Mouse (Mus musculus): ENCODE data around the gene Gm2163. TPM values are rescaled to one million over a fixed set of nuclear protein-coding genes. Genes with fewer than 3 reads are reported as not detected.
"Not testable (repeated sequence)": the region's sequence is repeated elsewhere in the genome, so short reads cannot be mapped to it uniquely, and the experiment has no call there.

Gm2163 gene
- 0.06 and 0.09 TPM in 2 replicates for polyA plus RNA-seq (2015; fragmentation: Nextera tagmentation; extraction: Ambion mirVana)

GRCm38 (mm10) chr4:42466452-42466851 is at the start of gene Gm2163:
Gm2163 (plus strand) TSS chr4:42466752.
- H3K4me3 ChIP-seq (replicated peaks); ATAC-seq (replicated peaks; ENCODE audit: low FRiP score); H3K9ac ChIP-seq; H3K36me3 ChIP-seq; H3K27me3 ChIP-seq; H3K27ac ChIP-seq; H3K4me1 ChIP-seq; H3K4me2 ChIP-seq; H3K9me3 ChIP-seq (replicated peaks): not testable (repeated sequence)
- WGBS: no CpG with 5 or more reads among the region's 5 CpGs

- not testable (repeated sequence) for H3K27ac ChIP-seq; H3K27me3 ChIP-seq; H3K9ac ChIP-seq; H3K4me1 ChIP-seq; ATAC-seq (replicated peaks; ENCODE audit: low FRiP score); H3K4me2 ChIP-seq; H3K4me3 ChIP-seq (replicated peaks); H3K9me3 ChIP-seq (replicated peaks); H3K36me3 ChIP-seq
- no CpG with 5 or more reads among the region's 18 CpGs for WGBS
These were observed 27.5 kb upstream of the Gm2163 start, which contains the start of gene Gm21586 for GRCm38 (mm10) chr4:42439078-42439477. Gm21586 (plus strand) TSS chr4:42439378.

- no CpG with 5 or more reads among the region's 1 CpGs for WGBS
- H3K4me1 ChIP-seq; H3K9me3 ChIP-seq (replicated peaks); H3K4me2 ChIP-seq; H3K4me3 ChIP-seq (replicated peaks); ATAC-seq (replicated peaks; ENCODE audit: low FRiP score); H3K27me3 ChIP-seq; H3K9ac ChIP-seq; H3K27ac ChIP-seq; H3K36me3 ChIP-seq: not testable (repeated sequence)
These were observed 61.5 kb downstream of the Gm2163 start, which contains the start of gene Fam205a2 for GRCm38 (mm10) chr4:42528075-42528474. Fam205a2 (minus strand) TSS chr4:42528175.

GRCm38 (mm10) chr4:42611895-42612294 is 145.3 kb downstream of the Gm2163 start, which contains the start of gene Gm10591:
Gm10591 (plus strand) TSS chr4:42612195.
- H3K4me2 ChIP-seq; H3K9ac ChIP-seq; H3K27me3 ChIP-seq; H3K9me3 ChIP-seq (replicated peaks); H3K36me3 ChIP-seq; H3K27ac ChIP-seq; H3K4me1 ChIP-seq; ATAC-seq (replicated peaks; ENCODE audit: low FRiP score); H3K4me3 ChIP-seq (replicated peaks): not testable (repeated sequence)
- no CpG with 5 or more reads among the region's 5 CpGs for WGBS

GRCm38 (mm10) chr4:42629419-42629818 is 162.9 kb downstream of the Gm2163 start, which contains the start of gene Gm2564:
Gm2564 (plus strand) TSS chr4:42629719.
- H3K4me2 ChIP-seq; H3K9ac ChIP-seq; ATAC-seq (replicated peaks; ENCODE audit: low FRiP score); H3K36me3 ChIP-seq; H3K27ac ChIP-seq; H3K4me3 ChIP-seq (replicated peaks); H3K4me1 ChIP-seq; H3K9me3 ChIP-seq (replicated peaks); H3K27me3 ChIP-seq: not testable (repeated sequence)
- no CpG with 5 or more reads among the region's 8 CpGs for WGBS

Other genes starting within 250 kb of the Gm2163 start
- not detected in 2 replicates for gene Gm10600, start 226.1 kb upstream of the Gm2163 start, polyA plus RNA-seq (2015; fragmentation: Nextera tagmentation; extraction: Ambion mirVana)
- 0.68 TPM in 1 of 2 replicates, not detected in the other for gene Ccl21b, start 211.0 kb upstream of the Gm2163 start, polyA plus RNA-seq (2015; fragmentation: Nextera tagmentation; extraction: Ambion mirVana)
- gene Gm21953, start 172.5 kb upstream of the Gm2163 start, polyA plus RNA-seq (2015; fragmentation: Nextera tagmentation; extraction: Ambion mirVana): not detected in 2 replicates
- not detected in 2 replicates for gene Fam205a3, start 148.4 kb upstream of the Gm2163 start, polyA plus RNA-seq (2015; fragmentation: Nextera tagmentation; extraction: Ambion mirVana)
- not detected in 2 replicates for gene Gm21586, start 27.4 kb upstream of the Gm2163 start, polyA plus RNA-seq (2015; fragmentation: Nextera tagmentation; extraction: Ambion mirVana)
- gene Fam205a2, start 61.4 kb downstream of the Gm2163 start, polyA plus RNA-seq (2015; fragmentation: Nextera tagmentation; extraction: Ambion mirVana): not detected in 2 replicates
- gene Gm10591, start 145.4 kb downstream of the Gm2163 start, polyA plus RNA-seq (2015; fragmentation: Nextera tagmentation; extraction: Ambion mirVana): 0.68 TPM in 1 of 2 replicates, not detected in the other
- 0.31 TPM in 1 of 2 replicates, not detected in the other for gene Gm2564, start 163.0 kb downstream of the Gm2163 start, polyA plus RNA-seq (2015; fragmentation: Nextera tagmentation; extraction: Ambion mirVana)
- not detected in 2 replicates for gene Ccl27b, start 188.5 kb downstream of the Gm2163 start, polyA plus RNA-seq (2015; fragmentation: Nextera tagmentation; extraction: Ambion mirVana)
- 0.18 TPM in 1 of 2 replicates, not detected in the other for gene Il11ra2, start 195.1 kb downstream of the Gm2163 start, polyA plus RNA-seq (2015; fragmentation: Nextera tagmentation; extraction: Ambion mirVana)

Measured in kidney, embryonic 15.5 days (tissue).